Mouse (Mus musculus) colon, adult 2 months (tissue): Measurements from ENCODE around the gene Olfr914. TPM values are rescaled to one million over a fixed set of nuclear protein-coding genes. Genes with fewer than 3 reads are reported as not detected.

Source experiments
- polyA plus RNA-seq: library from polyadenylated mRNA; depleted of rRNA; stranded (reverse); fragments of >200 nt; gene quantifications from 2 replicates; pipeline ENCODE4 v1.2.3, GENCODE M21; 2012; rRNA removed

Gene Olfr914
- not detected in 2 replicates for polyA plus RNA-seq

DNA sequence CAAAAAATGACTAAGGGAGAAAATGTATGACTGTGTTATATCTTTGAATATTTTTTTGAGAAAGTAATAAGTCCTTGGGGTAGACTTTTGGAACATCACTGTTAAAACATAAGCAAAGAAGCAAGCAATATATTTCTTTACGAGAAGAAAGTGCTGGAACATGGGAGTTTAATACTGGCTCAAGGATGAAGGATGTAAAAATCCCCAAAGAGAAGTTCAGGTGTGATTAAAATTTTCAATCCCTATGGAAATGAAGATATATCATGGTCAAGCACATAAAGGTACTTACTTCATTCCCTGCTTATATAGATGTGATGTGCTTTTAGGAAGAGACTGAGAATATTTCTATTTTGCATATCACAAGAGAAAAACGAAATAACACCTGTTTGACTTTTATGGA is at the start of gene Olfr914:
TSS of gene Olfr914 (plus strand) at position 301 of the 400 bp plus-strand sequence.

DNA sequence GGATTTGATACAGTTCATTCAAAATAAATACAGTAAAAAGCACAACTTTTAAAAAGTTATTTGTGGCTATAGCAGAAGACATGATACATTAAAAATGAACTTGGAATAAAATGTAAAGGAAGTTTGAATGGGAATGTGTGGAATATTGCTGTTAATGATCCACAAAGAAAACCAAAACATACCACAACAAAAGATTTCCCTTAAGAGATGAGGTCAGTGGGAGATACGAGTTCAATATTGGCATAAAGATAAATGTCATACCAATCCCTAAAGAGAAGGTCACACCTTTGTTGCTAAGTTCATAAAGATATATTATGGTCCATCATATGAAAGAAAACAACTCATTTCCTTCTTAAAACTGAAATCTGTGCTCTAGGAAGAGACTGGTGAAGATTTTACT is 25.0 kb upstream of the Olfr914 start, which contains the start of gene Olfr912:
TSS of gene Olfr912 (plus strand) at position 301 of the 400 bp plus-strand sequence.

DNA sequence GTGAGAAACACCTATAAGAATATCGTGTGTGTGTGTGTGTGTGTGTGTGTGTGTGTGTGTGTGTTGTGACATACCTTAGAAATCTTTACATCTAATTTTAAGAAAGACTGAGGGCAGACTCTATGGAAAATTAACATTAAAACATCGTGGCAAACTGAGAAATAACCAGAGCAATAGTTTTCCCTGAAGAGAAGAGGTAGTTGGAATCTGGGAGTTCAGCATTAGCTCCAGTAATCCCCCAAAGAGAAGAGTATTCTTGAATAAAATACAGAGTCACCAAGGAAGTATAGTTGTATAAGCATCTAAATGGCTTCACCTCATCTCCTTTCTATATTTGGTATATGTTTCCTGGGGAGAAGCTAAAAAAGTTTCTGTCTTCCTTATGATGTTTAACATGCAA is 12.4 kb upstream of the Olfr914 start, which contains the start of gene Olfr913:
TSS of gene Olfr913 (plus strand) at position 301 of the 400 bp plus-strand sequence.

DNA sequence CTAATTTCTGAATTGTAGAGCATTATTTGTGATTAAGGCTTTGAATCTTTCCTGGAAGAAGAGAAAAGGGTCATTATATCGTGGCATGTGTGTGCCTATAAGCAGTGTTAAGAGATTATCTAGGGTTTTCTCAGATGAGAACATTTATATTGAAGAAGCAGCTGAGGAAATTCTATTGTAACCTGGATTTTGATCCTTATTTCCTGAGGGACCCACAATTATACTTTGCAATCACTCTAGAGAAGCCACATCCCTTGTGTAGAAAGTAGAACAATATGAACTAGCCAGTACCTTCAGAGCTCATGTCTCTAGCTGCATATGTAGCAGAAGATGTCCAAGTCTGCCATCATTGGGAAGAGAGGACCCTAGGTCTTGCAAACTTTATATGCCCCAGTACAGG is 54.9 kb downstream of the Olfr914 start, which contains the start of gene Olfr916:
TSS of gene Olfr916 (minus strand) at position 101 of the 400 bp plus-strand sequence.

Other genes starting within 250 kb of the Olfr914 start
- gene Olfr250, start 238.2 kb upstream of the Olfr914 start, polyA plus RNA-seq: not detected in 2 replicates
- gene Olfr251, start 228.0 kb upstream of the Olfr914 start, polyA plus RNA-seq: not detected in 2 replicates
- not detected in 2 replicates for gene Olfr147, start 203.4 kb upstream of the Olfr914 start, polyA plus RNA-seq
- gene Olfr901, start 175.6 kb upstream of the Olfr914 start, polyA plus RNA-seq: not detected in 2 replicates
- not detected in 2 replicates for gene Olfr902, start 157.4 kb upstream of the Olfr914 start, polyA plus RNA-seq
- not detected in 2 replicates for gene Olfr904, start 142.0 kb upstream of the Olfr914 start, polyA plus RNA-seq
- gene Olfr905, start 134.0 kb upstream of the Olfr914 start, polyA plus RNA-seq: not detected in 2 replicates
- gene Olfr906, start 118.0 kb upstream of the Olfr914 start, polyA plus RNA-seq: not detected in 2 replicates
- gene Olfr907, start 109.3 kb upstream of the Olfr914 start, polyA plus RNA-seq: not detected in 2 replicates
- not detected in 2 replicates for gene Olfr911-ps1, start 83.5 kb upstream of the Olfr914 start, polyA plus RNA-seq
- not detected in 2 replicates for gene Olfr910, start 67.3 kb upstream of the Olfr914 start, polyA plus RNA-seq
- gene Olfr912, start 24.9 kb upstream of the Olfr914 start, polyA plus RNA-seq: not detected in 2 replicates
- gene Olfr913, start 12.3 kb upstream of the Olfr914 start, polyA plus RNA-seq: not detected in 2 replicates
- gene Olfr916, start 54.8 kb downstream of the Olfr914 start, polyA plus RNA-seq: not detected in 2 replicates
- gene Olfr917, start 60.7 kb downstream of the Olfr914 start, polyA plus RNA-seq: not detected in 2 replicates
- gene Olfr918, start 69.5 kb downstream of the Olfr914 start, polyA plus RNA-seq: not detected in 2 replicates
- gene Olfr919, start 98.6 kb downstream of the Olfr914 start, polyA plus RNA-seq: not detected in 2 replicates
- 10.5 and 11.0 TPM in 2 replicates for gene Vwa5a, start 113.2 kb downstream of the Olfr914 start, polyA plus RNA-seq
- gene Olfr920, start 147.2 kb downstream of the Olfr914 start, polyA plus RNA-seq: 0.05 and 0.07 TPM in 2 replicates
- gene Olfr921, start 168.0 kb downstream of the Olfr914 start, polyA plus RNA-seq: not detected in 2 replicates
- not detected in 2 replicates for gene Olfr922, start 209.5 kb downstream of the Olfr914 start, polyA plus RNA-seq
- gene Olfr923, start 221.4 kb downstream of the Olfr914 start, polyA plus RNA-seq: not detected in 2 replicates
- not detected in 2 replicates for gene Olfr924, start 239.3 kb downstream of the Olfr914 start, polyA plus RNA-seq
- not detected in 2 replicates for gene Olfr26, start 250.0 kb downstream of the Olfr914 start, polyA plus RNA-seq